Mouse (Mus musculus) fibroblast of lung, adult 2 months (primary cell): ENCODE measurements around the gene Cpne1.
"Not testable (repeated sequence)": the region's sequence is repeated elsewhere in the genome, so short reads cannot be mapped to it uniquely, and the experiment has no call there.

Experiments used
- DNase-seq: peaks from one replicate; pipeline ENCODE4 v3.0.0-alpha.2; 2011; ENCODE audit warnings: low read depth

Cpne1 gene

GRCm38 (mm10) chr2:156111358-156112079 lies at the start of gene Cpne1, which contains the start of gene Rbm12:
Gene Cpne1, minus strand, starts transcription at chr2:156111965.
Gene Rbm12, minus strand, starts transcription at chr2:156111978.
- peak; percentile 58 for DNase-seq

DNA sequence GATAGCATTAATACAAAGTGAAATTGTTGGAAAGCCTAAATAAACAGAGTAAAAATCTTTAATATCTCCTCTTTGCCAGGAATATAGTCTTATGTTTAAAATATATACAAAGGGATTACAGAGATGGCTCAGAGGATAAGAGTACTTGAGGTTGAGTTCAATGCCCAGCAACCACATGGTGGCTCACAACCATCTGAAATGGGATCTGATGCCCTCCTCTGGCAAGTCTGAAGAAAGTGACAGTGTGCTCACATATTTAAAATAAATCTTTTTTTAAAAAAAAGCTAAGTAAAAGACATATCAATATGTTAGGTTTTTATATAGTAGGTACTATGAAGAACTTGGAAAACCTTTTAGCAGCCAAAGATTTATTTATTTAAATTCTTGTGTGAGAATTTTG lies 39.8 kb upstream of the Cpne1 start:
- no peak for DNase-seq

DNA sequence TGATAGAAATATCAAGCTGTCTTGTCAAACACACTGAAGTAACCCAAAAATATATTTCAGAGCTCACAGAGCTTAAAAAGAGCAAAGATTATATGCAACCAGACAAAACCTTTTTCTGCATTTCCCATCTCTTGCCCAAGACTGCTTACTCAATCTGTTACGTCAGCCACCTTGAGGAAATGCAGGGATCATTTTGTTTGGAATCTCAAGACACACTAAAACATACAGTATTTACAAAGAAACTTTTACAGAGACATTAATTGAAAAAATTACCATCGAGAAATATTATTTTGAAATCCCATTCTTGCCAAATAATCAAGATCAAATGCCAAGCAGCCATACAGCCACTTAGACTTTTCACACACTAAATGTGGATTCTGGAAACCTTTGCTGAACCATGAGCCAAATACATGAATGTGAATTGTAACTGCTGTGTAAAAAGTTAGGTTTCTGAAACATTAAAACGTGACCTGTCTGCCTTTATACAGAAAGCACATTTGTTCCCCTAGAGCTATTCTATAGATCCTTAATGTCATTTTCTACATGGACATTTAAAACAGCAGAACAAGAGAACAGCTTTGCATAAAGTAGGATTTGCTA lies 35.7 kb upstream of the Cpne1 start:
- DNase-seq, result no peak

GRCm38 (mm10) chr2:156146272-156146989 lies 34.7 kb upstream of the Cpne1 start:
- DNase-seq, result no peak

GRCm38 (mm10) chr2:156145486-156146130 lies 33.8 kb upstream of the Cpne1 start:
- no peak for DNase-seq

DNA sequence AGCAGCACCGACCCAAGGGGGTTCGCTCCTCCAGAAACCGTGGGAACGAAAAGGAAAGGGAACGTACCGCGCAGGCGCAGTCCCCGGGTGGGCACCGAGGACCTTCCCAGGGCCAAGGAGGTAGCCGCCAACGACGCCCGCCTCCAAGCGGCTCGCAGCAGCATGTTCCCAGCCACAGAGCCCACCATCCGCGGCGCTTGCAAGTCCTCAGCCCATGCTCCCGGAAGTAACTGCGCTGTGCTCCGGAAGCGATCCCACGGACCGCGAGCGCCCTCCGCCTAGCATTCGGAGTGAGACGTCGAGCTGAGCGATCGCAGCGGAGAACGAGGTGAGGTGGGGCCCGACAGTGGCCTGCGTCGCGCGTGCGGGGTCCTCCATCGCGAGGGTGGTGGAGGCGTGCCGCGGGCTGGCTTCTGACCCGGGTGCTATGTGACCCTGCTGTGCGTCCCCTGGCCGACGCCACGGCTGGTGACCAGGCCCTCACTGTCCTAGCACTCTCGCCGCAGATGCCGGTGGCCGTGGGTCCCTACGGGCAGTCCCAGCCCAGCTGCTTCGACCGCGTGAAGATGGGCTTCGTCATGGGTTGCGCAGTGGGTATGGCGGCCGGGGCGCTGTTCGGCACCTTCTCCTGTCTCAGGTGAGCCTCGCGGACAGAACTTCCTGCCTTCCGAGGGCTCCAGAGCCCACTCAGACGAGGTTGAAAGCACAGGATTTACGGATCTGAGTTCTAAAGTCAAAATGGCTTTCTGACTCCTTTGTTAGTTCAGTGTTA lies 32.4 kb upstream of the Cpne1 start, which contains the start of the genes Romo1 and Nfs1:
Gene Romo1 (plus strand): TSS at position 87 of the 772 bp plus-strand sequence.
Gene Nfs1 (minus strand): TSS at position 234 of the 772 bp plus-strand sequence.
- DNase-seq, result peak; percentile 74

DNA sequence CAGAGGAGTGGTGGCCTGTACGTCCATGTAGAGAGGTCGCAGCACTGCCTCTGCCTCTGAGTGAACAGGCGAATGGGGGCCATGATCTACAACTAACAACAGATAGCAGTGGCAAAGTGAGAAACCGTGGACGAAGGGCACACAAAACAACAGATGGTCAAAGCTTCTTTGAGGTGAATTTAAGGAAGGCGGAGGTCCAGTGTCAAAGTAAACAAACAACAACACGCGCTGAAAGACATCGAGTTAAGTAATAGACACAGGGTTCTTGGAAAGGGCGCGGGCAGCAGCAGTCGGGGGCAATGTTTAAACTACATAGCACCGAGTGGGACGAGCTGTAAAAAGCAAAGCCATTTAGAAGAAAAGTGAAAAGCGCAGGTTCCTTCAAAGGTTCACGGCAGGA lies 31.6 kb upstream of the Cpne1 start:
- no peak for DNase-seq

GRCm38 (mm10) chr2:156142820-156143219 lies 31.1 kb upstream of the Cpne1 start:
- no peak for DNase-seq

GRCm38 (mm10) chr2:156135695-156136094 lies 23.9 kb upstream of the Cpne1 start:
- no peak for DNase-seq

GRCm38 (mm10) chr2:156134161-156134560 lies 22.4 kb upstream of the Cpne1 start:
- no peak for DNase-seq

- no peak for DNase-seq
Measured at GRCm38 (mm10) chr2:156126992-156127391, 15.2 kb upstream of the Cpne1 start, which contains the start of gene Gm28036. Gene Gm28036, minus strand, starts transcription at chr2:156127092.

GRCm38 (mm10) chr2:156123731-156124130 lies 12.0 kb upstream of the Cpne1 start:
- no peak for DNase-seq

DNA sequence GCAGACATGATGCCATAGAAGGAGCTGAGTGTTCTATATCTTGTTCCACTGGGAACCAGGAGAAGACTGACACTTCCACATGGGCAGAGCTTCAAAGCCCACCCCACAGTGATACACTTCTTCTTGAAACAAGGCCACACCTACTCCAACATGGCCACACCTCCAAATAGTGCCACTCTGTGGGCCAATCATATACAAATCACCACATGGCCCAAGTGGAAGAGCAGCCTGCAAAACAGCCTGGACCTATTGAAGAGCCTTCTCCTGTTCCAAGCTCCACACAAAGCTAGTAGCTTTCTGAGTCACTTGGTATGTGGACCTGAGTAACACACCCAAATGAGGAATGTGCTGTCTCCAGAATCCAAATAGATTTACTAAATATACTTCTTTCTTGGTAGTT lies 7.8 kb upstream of the Cpne1 start:
- no peak for DNase-seq

DNA sequence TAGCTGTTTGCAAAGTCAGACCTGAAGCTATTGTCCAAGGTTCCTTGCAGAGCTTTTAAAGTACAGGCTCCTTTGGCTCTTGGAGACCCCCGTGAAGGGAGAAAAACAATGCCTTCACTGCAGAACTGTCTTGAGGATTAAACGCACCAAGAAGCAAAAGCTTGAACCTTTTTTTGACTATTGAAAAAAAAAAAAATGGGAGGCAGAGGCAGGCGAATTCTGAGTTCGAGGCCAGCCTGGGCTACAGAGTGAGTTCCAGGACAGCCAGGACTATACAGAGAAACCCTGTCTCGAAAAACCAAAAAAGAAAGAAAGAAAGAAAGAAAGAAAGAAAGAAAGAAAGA lies 287 bp upstream of the Cpne1 start:
- not testable (repeated sequence) for DNase-seq

- no peak for DNase-seq
Measured at GRCm38 (mm10) chr2:156110627-156111357, 973 bp downstream of the Cpne1 start.

GRCm38 (mm10) chr2:156091926-156092325 lies 19.8 kb downstream of the Cpne1 start:
- peak; percentile 56 for DNase-seq

DNA sequence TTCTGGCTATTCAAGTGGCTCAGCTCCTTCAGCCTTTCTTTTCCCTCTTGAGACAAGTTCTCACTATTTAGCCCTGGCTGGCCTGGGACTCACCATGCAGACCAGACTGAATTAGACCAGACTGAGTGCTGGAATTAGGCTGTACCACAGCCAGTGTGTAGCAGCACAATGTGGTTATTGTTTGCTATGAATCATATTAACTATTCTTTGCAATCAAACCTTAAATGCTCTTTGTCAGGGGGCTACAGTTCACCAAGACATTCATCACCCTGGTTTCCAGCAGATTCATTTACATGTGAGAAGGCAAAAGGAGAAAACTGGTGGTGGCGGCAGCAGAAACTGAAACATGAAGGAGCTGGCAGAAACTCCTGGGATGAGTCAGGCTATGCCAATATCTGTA lies 22.0 kb downstream of the Cpne1 start:
- DNase-seq, result peak; percentile 81

DNA sequence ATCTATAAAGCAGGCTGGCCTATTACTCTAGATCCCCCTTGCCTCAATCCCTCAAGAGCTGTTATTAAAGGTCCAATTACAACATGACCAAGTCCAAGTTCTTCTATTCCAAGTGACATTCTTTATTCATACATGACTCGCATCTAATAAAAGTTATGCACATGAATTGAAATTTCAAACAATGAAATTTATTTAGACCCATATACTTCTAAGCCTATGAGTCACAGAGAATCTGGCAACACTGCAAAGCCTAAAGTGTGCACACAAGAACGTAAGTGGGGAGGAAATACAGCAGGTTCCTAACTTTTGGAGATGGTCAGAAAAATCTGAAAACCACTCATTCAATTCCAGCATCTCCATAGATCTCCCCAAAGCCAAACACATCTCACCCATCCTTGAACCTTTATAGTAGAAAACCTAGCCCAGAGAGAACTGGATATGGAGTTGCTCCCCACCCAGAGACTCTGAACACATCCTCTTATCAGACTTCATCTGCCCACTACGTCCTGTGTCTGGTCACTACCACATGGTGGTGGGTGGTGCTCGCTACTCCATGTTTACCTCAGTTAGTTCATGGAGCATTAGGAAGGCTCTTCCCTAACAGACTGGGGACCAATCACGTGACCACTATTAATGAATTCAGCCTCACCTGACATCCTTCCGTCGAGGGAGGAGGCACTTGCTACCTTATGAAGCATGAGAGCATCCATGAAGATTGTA lies 24.2 kb downstream of the Cpne1 start:
- no peak for DNase-seq

DNA sequence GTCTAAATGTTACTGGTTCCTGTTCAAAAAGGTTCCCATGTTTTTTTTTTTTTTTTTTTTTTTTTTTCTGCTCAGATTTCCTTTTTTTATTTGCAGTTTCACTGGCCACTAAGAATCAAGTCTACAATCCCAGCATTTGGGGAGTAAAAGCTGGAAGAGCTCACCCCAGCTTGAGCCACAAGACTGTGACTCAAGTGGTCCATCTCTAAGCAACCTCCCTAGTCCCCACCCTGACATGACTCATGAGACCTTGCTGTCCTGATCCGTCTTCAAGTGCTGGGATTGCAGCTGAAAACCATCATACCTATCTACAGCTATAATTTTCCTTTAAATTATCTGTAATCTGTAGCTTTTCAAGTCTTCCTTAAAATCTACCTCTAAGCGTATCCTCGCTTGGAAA lies 27.2 kb downstream of the Cpne1 start:
- no peak for DNase-seq

DNA sequence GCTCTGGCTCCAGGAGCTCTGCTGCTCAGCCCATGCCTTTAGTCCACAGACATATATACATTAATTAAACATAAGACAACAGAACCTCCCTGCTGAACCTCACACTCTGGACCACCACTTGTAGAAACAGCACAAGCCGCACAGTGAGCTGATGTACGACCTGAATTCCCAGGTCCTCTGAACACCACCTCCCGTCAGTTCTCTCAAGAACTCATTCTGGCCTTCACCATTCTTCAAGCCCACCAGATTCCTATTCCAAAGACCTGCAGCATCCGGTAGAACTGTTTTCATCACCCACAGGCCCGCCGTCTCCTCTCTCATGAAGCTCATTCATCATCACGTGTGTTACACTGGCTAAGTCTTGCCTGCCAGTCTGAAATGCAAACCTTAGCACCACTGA lies 31.4 kb downstream of the Cpne1 start:
- no peak for DNase-seq
